Mouse (Mus musculus) stomach, embryonic 15.5 days (tissue): ENCODE data around the gene Fancl. TPM values are rescaled to one million over a fixed set of nuclear protein-coding genes. Genes with fewer than 3 reads are reported as not detected.

ENCODE experiments used
- ATAC-seq: fragments of 200-750 bp; cut with Nextera tagmentation; 2 replicates; pipeline ENCODE4 v1.8.0; 2017; ENCODE audit warnings: low read depth, moderate number of reproducible peaks, moderate TSS enrichment; ENCODE audit not compliant: insufficient read depth, low FRiP score
- H3K27ac ChIP-seq: fragments of 300-500 bp; sonication (generic); 2 replicates; pipeline ENCODE4 v1.5.1; 2015; ENCODE audit warnings: mild to moderate bottlenecking, inconsistent platforms
- H3K27me3 ChIP-seq: fragments of 300-500 bp; sonication (generic); replicated peaks from 2 replicates; pipeline ENCODE4 v1.6.1; 2015; ENCODE audit warnings: inconsistent platforms
- H3K36me3 ChIP-seq: fragments of 300-500 bp; sonication (generic); 2 replicates; pipeline ENCODE4 v1.6.1; 2015; ENCODE audit warnings: inconsistent platforms
- H3K4me1 ChIP-seq: fragments of 300-500 bp; sonication (generic); 2 replicates; pipeline ENCODE4 v1.6.1; 2015; ENCODE audit warnings: inconsistent platforms
- H3K4me2 ChIP-seq: fragments of 300-500 bp; sonication (generic); 2 replicates; pipeline ENCODE4 v1.6.1; 2015; ENCODE audit warnings: mild to moderate bottlenecking, inconsistent platforms
- H3K4me3 ChIP-seq: fragments of 300-500 bp; sonication (generic); replicated peaks from 2 replicates; pipeline ENCODE4 v1.5.1; 2015; ENCODE audit warnings: inconsistent platforms
- H3K9ac ChIP-seq: fragments of 300-500 bp; sonication (generic); 2 replicates; pipeline ENCODE4 v1.6.1; 2015; ENCODE audit warnings: inconsistent platforms
- H3K9me3 ChIP-seq: fragments of 300-500 bp; sonication (generic); 2 replicates; pipeline ENCODE4 v1.6.1; 2016; ENCODE audit warnings: inconsistent platforms
- WGBS: fragments of 180-500 bp; shearing (Covaris S2); methylation state at CpG from one replicate; pipeline ENCODE4 v1.1.7; 2015; 5-methylcytosine and 5-hydroxymethylcytosine counted together
- polyA plus RNA-seq: library from polyadenylated mRNA; unstranded; fragments of >200 nt; fragmentation: Nextera tagmentation; extraction: Ambion mirVana; gene quantifications from 2 replicates; pipeline ENCODE4 v1.2.1, GENCODE M21; 2015

Gene Fancl
- polyA plus RNA-seq, 1 experiment from 2014 or later: 30.0 TPM

DNA sequence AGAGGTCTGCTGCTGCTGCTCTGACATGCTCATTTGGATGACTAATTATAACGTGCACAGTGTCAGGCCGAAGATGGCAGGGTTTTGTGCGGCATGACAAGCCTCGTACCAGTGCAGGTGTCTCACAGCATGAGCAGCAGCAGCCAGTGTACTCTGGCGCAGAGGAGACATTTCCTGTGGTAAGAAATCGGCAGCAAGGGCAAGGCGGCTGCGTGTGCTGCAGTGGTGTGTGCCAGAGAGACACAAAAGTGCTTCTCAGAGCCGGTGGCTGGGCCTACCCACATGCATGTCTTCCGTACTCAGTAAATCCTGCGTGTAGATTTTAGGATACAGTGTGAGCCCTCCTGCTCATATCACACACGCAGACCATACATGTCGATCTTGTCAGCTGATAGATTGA lies 51.9 kb downstream of the Fancl start:
- Histone ChIP-seq H3K27me3 (no peaks in the 10 kb centered on the region), H3K4me3 (no peak overlapping the region), H3K36me3 (no peaks in the 10 kb centered on the region), H3K9me3 (no peaks in the 10 kb centered on the region), H3K4me1 (no peaks in the 10 kb centered on the region), H3K4me2 (no peak overlapping the region), H3K9ac (no peak overlapping the region), H3K27ac (no peak overlapping the region)
- WGBS: 83% methylated on average over 13 of the region's 13 CpGs
- ATAC-seq: no peak

DNA sequence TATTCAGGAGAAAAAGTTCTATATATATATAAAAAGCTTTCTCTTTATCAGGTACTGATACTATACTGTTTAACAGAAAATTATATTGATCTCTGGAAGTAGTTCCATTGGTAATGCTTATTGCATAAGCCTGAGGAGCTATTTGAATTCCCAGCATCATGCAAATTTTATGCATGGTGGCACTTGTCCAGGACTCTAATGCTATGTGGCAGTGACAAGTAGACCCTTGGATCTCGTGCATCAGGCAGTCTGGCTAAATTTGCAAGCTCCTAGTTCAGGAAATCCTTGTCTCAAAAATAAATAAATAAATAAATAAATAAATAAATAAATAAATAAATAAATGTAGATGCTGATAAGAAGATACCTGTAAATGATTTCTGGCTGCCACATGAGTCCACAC lies 55.2 kb downstream of the Fancl start:
- 81% methylated on average over 1 of the region's 1 CpGs for WGBS
- no peak for ATAC-seq

DNA sequence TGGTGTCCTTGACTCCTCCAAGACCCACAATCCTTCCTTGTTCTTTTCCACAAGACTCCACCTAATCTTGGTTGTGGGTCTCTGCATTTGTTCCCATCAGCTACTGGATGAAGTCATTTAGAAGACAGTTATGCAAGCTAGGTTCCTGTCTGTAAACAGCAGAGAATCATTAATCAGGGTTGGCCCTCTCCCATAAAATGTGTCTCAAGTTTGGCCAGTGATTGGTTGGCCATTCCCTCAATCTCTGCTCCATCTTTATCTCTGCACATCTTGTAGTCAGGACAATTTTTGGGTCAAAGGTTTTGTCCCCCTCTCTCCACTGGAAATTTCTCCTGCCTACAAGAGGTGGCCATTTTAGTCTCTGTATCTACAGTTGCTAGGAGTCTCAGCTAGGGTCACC lies 58.4 kb downstream of the Fancl start:
- Histone ChIP-seq H3K36me3 (peaks cover 2% of the 10 kb centered on the region; the same call in 1 of the 2 replicates), H3K9ac (no peak overlapping the region), H3K4me1 (no peaks in the 10 kb centered on the region), H3K27ac (no peak overlapping the region), H3K9me3 (no peaks in the 10 kb centered on the region), H3K4me2 (no peak overlapping the region), H3K27me3 (no peaks in the 10 kb centered on the region), H3K4me3 (no peak overlapping the region)
- ATAC-seq: no peak

More for the DNA sequence above, 55.2 kb downstream of the Fancl start:
- no peaks in the 10 kb centered on the region for H3K4me1 ChIP-seq
- H3K27ac ChIP-seq: no peak overlapping the region
- no peak overlapping the region for H3K4me2 ChIP-seq
- peaks cover 2% of the 10 kb centered on the region; the same call in 1 of the 2 replicates for H3K36me3 ChIP-seq
- H3K27me3 ChIP-seq: no peaks in the 10 kb centered on the region
- H3K9ac ChIP-seq: no peak overlapping the region
- H3K4me3 ChIP-seq: no peak overlapping the region
- H3K9me3 ChIP-seq: no peaks in the 10 kb centered on the region

DNA sequence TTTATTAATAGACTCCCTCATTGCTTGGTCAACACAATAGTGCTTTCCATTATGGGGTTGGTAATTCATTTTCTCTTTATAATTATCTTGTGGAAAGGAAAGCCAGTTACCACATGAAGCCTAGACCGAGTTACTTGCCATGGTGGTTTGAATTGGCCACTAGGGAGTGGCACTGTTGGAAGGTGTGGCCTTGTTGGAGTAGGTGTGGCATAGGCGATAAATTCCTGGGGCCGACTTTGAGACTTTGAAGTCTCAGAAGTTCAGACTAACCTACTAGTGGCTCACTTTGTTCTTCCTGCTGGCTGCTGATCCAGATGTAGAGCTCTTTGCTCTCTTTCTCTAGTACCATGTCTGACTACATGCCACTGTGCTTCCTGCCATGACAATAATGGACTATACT lies 63.9 kb downstream of the Fancl start:
- H3K4me1 ChIP-seq: no peaks in the 10 kb centered on the region
- H3K9ac ChIP-seq: no peak overlapping the region
- H3K27ac ChIP-seq: no peak overlapping the region
- no peaks in the 10 kb centered on the region for H3K27me3 ChIP-seq
- no peak overlapping the region for H3K4me2 ChIP-seq
- H3K9me3 ChIP-seq: no peaks in the 10 kb centered on the region
- H3K36me3 ChIP-seq: peaks cover 2% of the 10 kb centered on the region; the same call in 1 of the 2 replicates
- 85% methylated on average over 3 of the region's 3 CpGs for WGBS
- ATAC-seq: no peak
- H3K4me3 ChIP-seq: no peak overlapping the region

DNA sequence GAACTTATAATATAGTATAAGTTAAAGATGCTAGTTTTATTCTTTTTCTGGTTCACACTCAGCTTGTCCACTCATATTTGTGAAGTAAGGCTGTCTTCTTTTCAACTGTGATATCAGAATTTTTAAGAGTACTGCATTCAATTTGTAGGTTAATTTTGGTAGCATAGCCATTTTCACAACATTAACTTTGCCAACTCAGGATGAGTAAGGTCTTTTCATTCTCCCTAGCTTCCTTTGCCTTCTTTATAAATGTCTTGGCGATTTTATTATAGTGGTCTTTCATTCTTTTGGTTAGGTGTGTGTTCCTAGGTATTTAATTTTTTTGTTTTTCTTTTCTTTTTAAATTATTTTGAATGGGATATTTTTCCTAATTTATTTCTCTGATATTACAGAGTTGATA lies 64.7 kb downstream of the Fancl start:
- Histone ChIP-seq H3K36me3 (peaks cover under 1% of the 10 kb centered on the region; the same call in 1 of the 2 replicates), H3K27ac (no peak overlapping the region), H3K9me3 (no peaks in the 10 kb centered on the region), H3K4me2 (no peak overlapping the region), H3K27me3 (no peaks in the 10 kb centered on the region), H3K4me1 (no peaks in the 10 kb centered on the region), H3K4me3 (no peak overlapping the region), H3K9ac (no peak overlapping the region)
- WGBS: 93% methylated on average over 1 of the region's 1 CpGs
- ATAC-seq: no peak

DNA sequence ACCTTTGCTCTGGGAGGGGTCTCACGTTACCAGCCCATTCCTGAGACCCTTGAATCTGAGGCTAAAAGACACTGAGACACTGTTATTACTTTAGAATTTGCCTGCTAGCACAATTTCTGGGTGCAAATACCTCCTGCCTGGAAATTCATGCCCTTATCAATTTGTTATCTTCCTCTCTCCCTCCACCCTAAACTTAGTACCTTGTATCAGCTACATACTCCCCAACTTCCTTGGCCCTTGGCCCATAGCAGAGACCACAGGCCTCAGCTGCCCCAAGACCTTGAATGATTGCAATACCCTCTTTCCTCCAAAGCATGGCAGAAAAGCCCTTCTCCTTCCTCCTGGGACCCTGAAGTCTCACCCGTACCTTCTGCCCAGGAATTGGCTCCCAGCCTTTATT lies 65.3 kb downstream of the Fancl start:
- H3K9ac ChIP-seq: no peak overlapping the region
- H3K4me2 ChIP-seq: no peak overlapping the region
- no peaks in the 10 kb centered on the region for H3K4me1 ChIP-seq
- H3K27ac ChIP-seq: no peak overlapping the region
- no peak overlapping the region for H3K4me3 ChIP-seq
- no peaks in the 10 kb centered on the region for H3K27me3 ChIP-seq
- H3K36me3 ChIP-seq: no peaks in the 10 kb centered on the region
- H3K9me3 ChIP-seq: no peaks in the 10 kb centered on the region
- 89% methylated on average over 2 of the region's 2 CpGs for WGBS
- no peak for ATAC-seq

DNA sequence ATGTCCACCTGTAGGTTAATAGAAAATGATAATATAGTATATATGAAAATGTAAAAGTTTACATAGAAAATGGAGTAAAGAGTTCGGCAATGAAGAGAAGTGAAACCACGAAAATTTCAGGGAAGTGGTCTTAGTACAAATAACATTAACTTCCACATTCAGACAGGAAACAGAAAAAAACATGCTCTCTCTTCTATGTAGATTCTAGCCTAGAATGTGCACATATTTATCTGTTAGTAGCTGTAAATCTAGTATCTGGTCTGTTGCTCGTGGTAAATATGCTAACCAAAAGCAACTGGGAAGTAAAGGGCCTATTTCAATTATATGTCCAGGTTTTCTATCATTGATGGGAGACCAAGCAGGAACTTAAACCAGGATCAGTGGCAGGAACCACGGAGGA lies 66.8 kb downstream of the Fancl start:
- Histone ChIP-seq H3K4me2 (no peak overlapping the region), H3K4me3 (no peak overlapping the region), H3K9ac (no peak overlapping the region), H3K27me3 (no peaks in the 10 kb centered on the region), H3K9me3 (no peaks in the 10 kb centered on the region), H3K36me3 (no peaks in the 10 kb centered on the region), H3K4me1 (no peaks in the 10 kb centered on the region), H3K27ac (no peak overlapping the region)
- ATAC-seq: no peak
- 79% methylated on average over 4 of the region's 4 CpGs for WGBS

DNA sequence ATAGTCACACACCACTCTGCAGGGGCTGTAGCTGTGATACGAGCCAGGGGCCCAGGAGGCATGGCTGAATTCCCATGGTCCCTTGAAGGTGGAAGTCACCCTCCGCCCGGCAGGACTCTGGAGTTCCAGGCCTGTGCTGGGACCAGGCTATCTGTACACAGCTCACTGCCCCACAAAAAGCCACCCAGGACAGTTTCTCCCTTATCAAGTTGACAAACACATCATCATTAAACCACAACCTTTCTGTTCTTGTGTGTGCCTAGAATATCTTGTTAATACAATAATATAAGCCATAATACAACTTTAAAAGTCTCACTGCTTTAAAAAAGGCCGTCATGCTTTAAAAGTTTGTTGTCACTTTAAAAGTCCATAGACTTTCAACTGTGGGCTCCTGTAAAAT lies 68.1 kb downstream of the Fancl start:
- Histone ChIP-seq H3K36me3 (no peaks in the 10 kb centered on the region), H3K27ac (no peak overlapping the region), H3K4me2 (no peak overlapping the region), H3K9ac (no peak overlapping the region), H3K4me3 (no peak overlapping the region), H3K9me3 (no peaks in the 10 kb centered on the region), H3K4me1 (no peaks in the 10 kb centered on the region), H3K27me3 (no peaks in the 10 kb centered on the region)
- 80% methylated on average over 4 of the region's 4 CpGs for WGBS
- ATAC-seq: no peak

DNA sequence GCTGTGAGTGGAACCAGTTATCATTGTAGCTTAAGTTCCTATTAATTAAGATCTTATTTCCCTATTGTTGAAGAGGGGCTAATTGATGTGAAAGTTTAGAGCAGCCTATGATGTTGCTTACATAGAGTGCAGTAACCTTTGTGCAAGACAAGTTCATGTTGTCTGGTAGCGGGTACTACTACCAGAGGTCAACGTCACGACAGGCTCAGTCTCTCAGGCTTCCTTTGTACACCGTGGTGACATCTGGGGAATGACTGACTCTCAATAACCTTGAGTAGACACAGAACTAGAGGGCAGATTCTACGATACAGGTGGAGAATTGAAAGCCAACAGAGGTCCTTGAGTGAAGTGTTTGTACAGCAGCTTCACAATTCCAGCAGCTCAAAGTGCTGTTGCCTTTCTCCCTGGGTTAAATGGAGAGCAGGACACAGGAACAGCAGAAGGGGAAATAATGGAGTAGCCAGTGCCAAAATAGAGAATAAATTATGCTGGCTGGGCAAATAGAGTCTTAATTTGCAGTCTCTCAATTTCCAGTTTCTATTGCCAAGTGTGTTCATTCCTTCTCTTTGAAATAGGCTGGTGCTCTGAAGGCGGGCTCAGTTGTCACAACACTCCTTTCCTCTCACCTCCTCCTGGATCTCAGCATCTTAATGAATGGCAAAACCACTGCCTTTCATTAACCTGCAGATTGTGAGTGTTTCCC lies 91.3 kb downstream of the Fancl start:
- H3K4me2 ChIP-seq: no peak overlapping the region
- ATAC-seq: no peak
- no peaks in the 10 kb centered on the region for H3K4me1 ChIP-seq
- WGBS: 84% methylated on average over 6 of the region's 6 CpGs
- H3K27ac ChIP-seq: no peak overlapping the region
- H3K36me3 ChIP-seq: no peaks in the 10 kb centered on the region
- no peak overlapping the region for H3K4me3 ChIP-seq
- no peaks in the 10 kb centered on the region for H3K9me3 ChIP-seq
- no peaks in the 10 kb centered on the region for H3K27me3 ChIP-seq
- H3K9ac ChIP-seq: no peak overlapping the region

DNA sequence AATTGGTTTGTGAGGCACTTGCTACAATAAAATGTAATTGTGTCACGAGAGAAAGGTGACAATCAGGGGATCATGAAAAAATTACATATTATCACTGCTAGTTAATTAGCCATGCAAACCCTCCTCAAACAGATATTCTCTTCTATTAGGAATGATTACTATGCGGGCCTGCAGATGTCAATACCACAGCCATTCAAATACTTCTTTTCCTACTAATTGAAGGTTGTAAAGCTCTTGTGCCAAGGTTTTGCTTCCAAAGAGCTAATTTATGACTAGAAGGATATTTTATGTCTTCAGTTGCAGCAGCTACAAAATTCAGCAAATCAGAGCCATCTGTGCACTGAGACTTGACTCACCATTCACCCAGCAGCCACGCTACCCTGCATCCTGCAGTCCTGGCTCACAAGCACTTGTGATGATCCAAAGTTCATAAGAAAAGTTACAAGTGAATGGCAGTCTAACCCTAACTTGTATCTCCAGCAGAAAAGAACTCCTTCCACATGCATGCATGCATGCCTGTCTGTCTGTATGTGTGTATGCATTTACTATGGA lies 95.8 kb downstream of the Fancl start:
- Histone ChIP-seq H3K9ac (no peak overlapping the region), H3K27ac (no peak overlapping the region), H3K27me3 (no peaks in the 10 kb centered on the region), H3K4me1 (no peaks in the 10 kb centered on the region), H3K4me3 (no peak overlapping the region), H3K9me3 (no peaks in the 10 kb centered on the region), H3K4me2 (no peak overlapping the region), H3K36me3 (no peaks in the 10 kb centered on the region)
- 91% methylated on average over 3 of the region's 3 CpGs for WGBS
- no peak for ATAC-seq

DNA sequence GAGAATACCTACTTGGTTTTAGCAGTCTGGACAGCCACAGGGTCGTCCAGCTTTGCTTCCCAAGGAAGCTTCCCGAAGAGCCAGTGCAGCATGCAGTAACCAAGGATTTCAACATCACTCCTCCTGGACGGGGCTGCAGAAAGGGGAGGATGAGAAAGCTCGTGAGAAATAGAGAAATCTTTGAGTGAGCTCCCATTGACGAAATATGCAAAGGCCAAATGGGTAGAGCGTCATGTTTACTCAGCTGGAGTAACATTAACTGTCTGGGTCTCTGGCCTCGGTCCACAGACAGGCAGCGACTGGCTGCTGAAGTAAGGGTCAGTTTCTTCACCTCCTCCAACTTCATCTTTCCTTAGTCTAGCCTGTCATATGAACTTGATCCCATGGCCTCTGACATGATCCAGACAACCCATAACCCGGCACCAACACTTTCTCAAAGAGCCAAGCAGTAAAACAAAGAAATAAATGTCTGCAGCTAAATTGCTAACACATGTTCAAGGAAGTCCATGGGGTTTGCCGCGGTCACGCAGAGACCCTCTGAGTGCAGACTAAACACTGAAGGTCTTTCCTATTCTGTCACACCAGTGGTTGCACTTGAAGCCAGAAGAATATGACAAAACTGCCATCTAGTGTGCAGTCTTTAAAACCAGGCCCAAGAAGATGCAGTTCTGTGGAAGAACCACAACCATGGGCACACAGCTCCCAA lies 104.0 kb downstream of the Fancl start:
- H3K36me3 ChIP-seq: no peaks in the 10 kb centered on the region

DNA sequence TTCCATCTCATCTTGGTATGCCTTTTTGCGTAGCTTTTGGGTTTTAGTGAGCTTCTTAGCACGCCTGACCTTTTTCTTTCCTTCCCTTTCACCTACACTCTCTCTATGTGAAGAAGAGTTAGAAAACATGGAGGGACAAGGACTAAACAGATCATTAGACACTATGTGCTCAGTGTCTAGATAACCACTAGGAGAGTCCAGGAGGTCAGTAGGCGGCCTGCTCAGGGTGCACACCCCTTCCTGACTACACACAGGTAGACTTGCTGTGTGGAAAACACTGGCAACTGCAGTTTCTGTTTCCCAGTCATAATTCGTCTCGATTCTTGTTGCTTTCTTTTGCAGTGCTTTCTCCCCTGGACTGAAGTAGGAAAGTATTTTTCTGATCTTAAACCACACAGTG lies 110.0 kb downstream of the Fancl start:
- Histone ChIP-seq H3K4me3 (no peak overlapping the region), H3K9ac (no peak overlapping the region), H3K4me2 (no peak overlapping the region), H3K9me3 (no peaks in the 10 kb centered on the region), H3K27ac (no peak overlapping the region), H3K36me3 (no peaks in the 10 kb centered on the region), H3K4me1 (no peaks in the 10 kb centered on the region), H3K27me3 (no peaks in the 10 kb centered on the region)
- ATAC-seq: no peak
- WGBS: 86% methylated on average over 5 of the region's 5 CpGs

More for the DNA sequence above, 104.0 kb downstream of the Fancl start:
- Histone ChIP-seq H3K4me3 (no peak overlapping the region), H3K4me2 (peak overlapping the region; percentile 17; the same call in 1 of the 2 replicates), H3K27me3 (no peaks in the 10 kb centered on the region), H3K4me1 (no peaks in the 10 kb centered on the region), H3K27ac (no peak overlapping the region; the same call in 1 of the 2 replicates), H3K9ac (no peak overlapping the region), H3K9me3 (no peaks in the 10 kb centered on the region)
- ATAC-seq: peak; percentile 71
- 25% methylated on average over 12 of the region's 12 CpGs for WGBS
